Mouse (Mus musculus) spleen, adult 10 weeks (tissue): ENCODE measurements around the gene Ipo13. TPM values are rescaled to one million over a fixed set of nuclear protein-coding genes. Genes with fewer than 3 reads are reported as not detected.

ENCODE experiments used
- polyA plus RNA-seq: library from polyadenylated mRNA; stranded (reverse); fragments of 350-450 nt; fragmentation: Illumina TruSeq; extraction: RNeasy Lipid Tissue Mini Kit (QIAGEN cat#74804); gene quantifications from one replicate; pipeline ENCODE4 v1.2.3, GENCODE M21; 2015; ENCODE audit warnings: low replicate concordance; ENCODE audit not compliant: insufficient read depth

Ipo13 gene
- polyA plus RNA-seq, result 19.2 TPM

GRCm38 (mm10) chr4:117914591-117915442 is at the start of gene Ipo13:
Ipo13 (minus strand) TSS chr4:117914999.

GRCm38 (mm10) chr4:117929391-117929881 is 14.6 kb upstream of the Ipo13 start, which contains the start of gene Artn:
Artn (minus strand) TSS chr4:117929763.

GRCm38 (mm10) chr4:117891738-117892161 is 23.0 kb downstream of the Ipo13 start, which contains the start of gene Dph2:
Dph2 (minus strand) TSS chr4:117892032.

GRCm38 (mm10) chr4:117887133-117887532 is 27.7 kb downstream of the Ipo13 start, which contains the start of gene Atp6v0b:
Atp6v0b (minus strand) TSS chr4:117887333.

GRCm38 (mm10) chr4:117882701-117883691 is 31.8 kb downstream of the Ipo13 start, which contains the start of gene B4galt2:
B4galt2 (minus strand) TSS chr4:117883487.

GRCm38 (mm10) chr4:117872471-117872886 is 42.3 kb downstream of the Ipo13 start, which contains the start of gene Ccdc24:
Ccdc24 (minus strand) TSS chr4:117872557.

Other genes starting within 250 kb of the Ipo13 start
- 15.4 TPM for gene Dmap1, start 232.7 kb downstream of the Ipo13 start, polyA plus RNA-seq
- gene Gm12845, start 190.6 kb downstream of the Ipo13 start, polyA plus RNA-seq, result not detected
- not detected for gene Klf17, start 149.4 kb downstream of the Ipo13 start, polyA plus RNA-seq
- gene Slc6a9, start 80.5 kb downstream of the Ipo13 start, polyA plus RNA-seq, result 3.3 TPM
- gene Ccdc24, start 42.4 kb downstream of the Ipo13 start, polyA plus RNA-seq, result not detected
- 1.4 TPM for gene B4galt2, start 31.5 kb downstream of the Ipo13 start, polyA plus RNA-seq
- 204 TPM for gene Atp6v0b, start 27.7 kb downstream of the Ipo13 start, polyA plus RNA-seq
- 12.2 TPM for gene Dph2, start 23.0 kb downstream of the Ipo13 start, polyA plus RNA-seq
- not detected for gene Artn, start 14.8 kb upstream of the Ipo13 start, polyA plus RNA-seq
- 5.5 TPM for gene St3gal3, start 219.9 kb upstream of the Ipo13 start, polyA plus RNA-seq